Mouse (Mus musculus) neural tube, embryonic 11.5 days (tissue): Measurements from ENCODE around the gene Gm7075. TPM values are rescaled to one million over a fixed set of nuclear protein-coding genes. Genes with fewer than 3 reads are reported as not detected.
"Not testable (repeated sequence)": the region's sequence is repeated elsewhere in the genome, so short reads cannot be mapped to it uniquely, and the experiment has no call there.

Source experiments
- ATAC-seq: fragments of 200-750 bp; cut with Nextera tagmentation; 2 replicates; pipeline ENCODE4 v1.8.0; 2017; ENCODE audit warnings: moderate number of reproducible peaks, mild to moderate bottlenecking, moderate TSS enrichment, moderate library complexity; ENCODE audit not compliant: insufficient read depth, low FRiP score, low TSS enrichment
- DNase-seq: peaks from one replicate; pipeline ENCODE4 v3.0.0-alpha.2; 2015; ENCODE audit warnings: low spot score
- H3K27ac ChIP-seq: fragments of 300-500 bp; sonication (generic); 2 replicates; pipeline ENCODE4 v1.5.1; 2014; ENCODE audit warnings: low read depth, mild to moderate bottlenecking, low read length
- H3K27me3 ChIP-seq: fragments of 300-500 bp; sonication (generic); 2 replicates; pipeline ENCODE4 v1.6.1; 2014; ENCODE audit warnings: mild to moderate bottlenecking, low read length, mixed read lengths; ENCODE audit not compliant: control insufficient read depth, insufficient read depth
- H3K36me3 ChIP-seq: fragments of 300-500 bp; sonication (generic); 2 replicates; pipeline ENCODE4 v1.6.1; 2014; ENCODE audit warnings: mild to moderate bottlenecking, low read length, moderate library complexity, mixed read lengths; ENCODE audit not compliant: control insufficient read depth, insufficient read depth
- H3K4me1 ChIP-seq: fragments of 300-500 bp; sonication (generic); 2 replicates; pipeline ENCODE4 v1.6.1; 2014; ENCODE audit warnings: low read length, mixed read lengths; ENCODE audit not compliant: control insufficient read depth, insufficient read depth
- H3K4me2 ChIP-seq: fragments of 300-500 bp; sonication (generic); 2 replicates; pipeline ENCODE4 v1.6.1; 2014; ENCODE audit warnings: low read depth, mild to moderate bottlenecking, moderate library complexity
- H3K4me3 ChIP-seq: fragments of 300-500 bp; sonication (generic); 2 replicates; pipeline ENCODE4 v1.5.1; 2014; ENCODE audit warnings: low read depth, low read length
- H3K9ac ChIP-seq: fragments of 300-500 bp; sonication (generic); 2 replicates; pipeline ENCODE4 v1.6.1; 2014; ENCODE audit warnings: mild to moderate bottlenecking, low read length
- H3K9me3 ChIP-seq: fragments of 300-500 bp; sonication (generic); 2 replicates; pipeline ENCODE4 v1.6.1; 2016; ENCODE audit warnings: low read length; ENCODE audit not compliant: control insufficient read depth
- WGBS: fragments of 180-500 bp; shearing (Covaris S2); extraction: QIAGEN DNeasy Blood & Tissue Kit; methylation state at CpG from one replicate; pipeline ENCODE4 v1.1.7; 2014; 5-methylcytosine and 5-hydroxymethylcytosine counted together
- polyA plus RNA-seq: library from polyadenylated mRNA; unstranded; fragments of >200 nt; fragmentation: Nextera tagmentation; extraction: Ambion mirVana; gene quantifications from 2 replicates; pipeline ENCODE4 v1.2.1, GENCODE M21; 2014

Gene Gm7075
- polyA plus RNA-seq, 1 experiment from 2014 or later = not detected

DNA sequence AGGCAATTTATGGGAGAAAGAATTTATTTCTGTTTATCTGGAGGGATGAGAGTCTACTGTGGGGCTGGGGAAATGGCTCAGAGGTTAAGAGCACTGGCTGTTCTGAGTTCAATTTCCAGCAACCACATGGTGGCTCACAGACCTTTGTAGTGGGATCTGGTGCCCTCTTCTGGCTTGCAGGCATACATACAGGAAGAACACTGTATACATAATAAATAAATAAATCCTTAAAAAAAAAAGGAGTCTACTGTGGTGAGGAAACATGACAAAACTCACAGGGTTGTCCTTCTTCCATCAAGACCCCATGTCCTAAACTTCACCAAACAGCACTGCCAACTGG, 2.9 kb upstream of the Gm7075 start:
- Histone ChIP-seq H3K4me2 (no peak overlapping the region), H3K27me3 (no peaks in the 10 kb centered on the region), H3K27ac (no peak overlapping the region), H3K4me3 (no peak overlapping the region), H3K36me3 (no peaks in the 10 kb centered on the region), H3K9me3 (no peaks in the 10 kb centered on the region), H3K9ac (no peak overlapping the region), H3K4me1 (no peaks in the 10 kb centered on the region)
- DNase-seq (no peak), ATAC-seq (no peak)

DNA sequence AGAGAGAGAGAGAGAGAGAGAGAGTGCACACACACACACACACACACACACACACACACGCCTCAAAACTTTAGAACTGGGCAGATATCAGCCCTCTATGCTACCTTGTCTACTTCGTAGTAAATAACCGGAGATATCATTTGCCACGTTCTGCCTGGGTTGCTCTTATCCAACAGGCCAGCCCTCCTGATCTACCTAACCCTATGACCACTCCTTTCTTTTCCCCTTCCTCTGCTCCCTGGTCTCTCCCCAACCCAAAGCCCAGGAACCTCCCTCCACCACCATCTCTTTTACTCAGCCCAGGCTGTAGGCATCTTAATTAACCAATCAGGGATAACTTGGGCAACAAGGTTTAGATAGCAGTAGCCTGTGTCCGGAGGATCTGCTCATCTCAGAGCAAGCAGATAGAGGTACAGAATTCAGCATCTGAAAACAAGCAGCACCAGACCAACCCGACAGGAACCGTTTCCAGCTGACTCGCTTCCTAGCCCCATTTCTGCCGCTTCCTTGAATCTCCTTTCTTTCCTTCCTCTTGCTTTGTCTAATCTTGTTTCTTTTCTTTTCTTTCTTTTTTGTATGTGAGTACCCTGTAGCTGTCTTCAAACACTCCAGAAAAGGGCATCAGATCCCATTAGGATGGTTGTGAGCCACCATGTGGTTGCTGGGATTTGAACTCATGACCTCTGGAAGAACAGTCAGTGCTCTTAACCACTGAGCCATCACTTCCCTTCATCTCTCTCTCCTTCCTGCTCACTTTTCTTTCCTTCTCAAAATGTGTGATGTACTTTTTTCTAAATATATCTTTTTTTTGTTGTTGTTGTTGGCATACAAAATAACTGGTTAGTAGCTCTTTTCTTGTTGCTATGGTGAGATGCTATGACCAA, 2.2 kb upstream of the Gm7075 start:
- Histone ChIP-seq H3K4me2 (no peak overlapping the region), H3K36me3 (no peaks in the 10 kb centered on the region), H3K9ac (no peak overlapping the region), H3K9me3 (no peaks in the 10 kb centered on the region), H3K4me1 (no peaks in the 10 kb centered on the region), H3K4me3 (no peak overlapping the region), H3K27me3 (no peaks in the 10 kb centered on the region), H3K27ac (no peak overlapping the region)
- ATAC-seq (no peak), DNase-seq (no peak)
- WGBS = 82% methylated on average over 9 of the region's 9 CpGs

DNA sequence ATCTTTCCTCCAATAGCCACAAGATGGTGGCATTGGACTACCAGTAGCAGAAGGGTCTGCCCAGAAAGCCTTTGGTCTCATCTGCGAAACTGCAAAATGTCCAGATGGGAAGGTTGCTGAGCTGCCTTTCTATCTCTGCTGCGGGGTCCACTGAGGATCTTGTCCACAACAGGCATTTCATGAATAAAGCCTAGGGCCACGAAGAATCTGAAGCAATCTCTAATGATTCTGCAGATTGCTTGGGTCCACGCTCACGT, 1.1 kb upstream of the Gm7075 start:
- ATAC-seq = no peak
- DNase-seq = no peak
- WGBS = 89% methylated on average over 5 of the region's 5 CpGs
- no peaks in the 10 kb centered on the region for H3K27me3 ChIP-seq
- H3K27ac ChIP-seq = no peak overlapping the region
- H3K9ac ChIP-seq = no peak overlapping the region
- H3K4me2 ChIP-seq = no peak overlapping the region
- H3K4me1 ChIP-seq = no peaks in the 10 kb centered on the region
- H3K36me3 ChIP-seq = no peaks in the 10 kb centered on the region
- H3K9me3 ChIP-seq = no peaks in the 10 kb centered on the region
- H3K4me3 ChIP-seq = no peak overlapping the region

DNA sequence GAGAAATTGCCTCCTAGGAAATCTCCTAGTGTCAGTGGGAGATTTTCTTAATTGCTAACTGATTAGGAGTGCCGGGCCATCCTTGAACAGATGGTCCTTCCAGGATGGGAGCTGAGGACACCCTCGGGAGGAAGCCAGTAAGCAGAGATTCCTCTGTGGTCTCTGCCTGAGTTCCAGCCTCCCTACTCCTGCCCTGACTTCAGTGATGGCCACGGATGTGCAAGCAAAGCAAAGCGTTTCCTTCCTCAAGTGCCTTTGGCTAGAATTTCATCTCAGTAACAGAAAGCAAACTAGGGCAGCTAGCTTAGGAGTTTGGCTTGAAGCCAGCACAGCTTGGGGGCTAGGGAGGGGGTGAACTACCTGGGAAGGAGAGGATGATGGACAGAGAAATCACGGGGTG, 4.5 kb downstream of the Gm7075 start:
- no peak overlapping the region for H3K4me2 ChIP-seq
- no peak for DNase-seq
- 65% methylated on average over 5 of the region's 5 CpGs for WGBS

DNA sequence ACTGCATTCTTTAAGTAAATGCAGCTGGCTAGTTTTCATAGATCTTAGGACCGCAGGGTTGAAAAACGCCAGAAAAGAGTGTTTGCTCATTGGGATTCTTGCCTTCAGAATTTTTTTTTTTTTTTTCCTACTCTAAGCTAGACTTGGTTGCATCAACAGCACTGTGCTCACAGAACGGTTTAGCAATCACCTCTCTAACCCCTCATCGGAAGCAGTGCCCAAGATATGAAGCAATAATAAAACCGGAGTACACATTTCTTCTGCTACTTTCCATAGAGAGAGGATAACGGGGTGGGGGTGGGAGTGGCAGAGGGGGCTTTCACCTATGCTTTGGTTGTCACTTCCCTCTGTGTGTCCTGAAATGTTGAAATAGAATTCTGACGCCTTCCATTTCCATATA, 5.7 kb downstream of the Gm7075 start:
- H3K4me3 ChIP-seq = no peak overlapping the region
- H3K9me3 ChIP-seq = no peaks in the 10 kb centered on the region
- no peak overlapping the region for H3K9ac ChIP-seq
- no peak overlapping the region for H3K4me2 ChIP-seq
- no peak overlapping the region for H3K27ac ChIP-seq
- no peak for DNase-seq
- H3K36me3 ChIP-seq = no peaks in the 10 kb centered on the region
- H3K4me1 ChIP-seq = no peaks in the 10 kb centered on the region
- no peaks in the 10 kb centered on the region for H3K27me3 ChIP-seq
- no peak for ATAC-seq
- 67% methylated on average over 7 of the region's 7 CpGs for WGBS

More for the DNA sequence above, 4.5 kb downstream of the Gm7075 start:
- Histone ChIP-seq H3K4me1 (no peaks in the 10 kb centered on the region), H3K36me3 (no peaks in the 10 kb centered on the region), H3K27me3 (no peaks in the 10 kb centered on the region), H3K4me3 (no peak overlapping the region), H3K27ac (no peak overlapping the region), H3K9me3 (no peaks in the 10 kb centered on the region), H3K9ac (no peak overlapping the region)
- ATAC-seq = no peak

DNA sequence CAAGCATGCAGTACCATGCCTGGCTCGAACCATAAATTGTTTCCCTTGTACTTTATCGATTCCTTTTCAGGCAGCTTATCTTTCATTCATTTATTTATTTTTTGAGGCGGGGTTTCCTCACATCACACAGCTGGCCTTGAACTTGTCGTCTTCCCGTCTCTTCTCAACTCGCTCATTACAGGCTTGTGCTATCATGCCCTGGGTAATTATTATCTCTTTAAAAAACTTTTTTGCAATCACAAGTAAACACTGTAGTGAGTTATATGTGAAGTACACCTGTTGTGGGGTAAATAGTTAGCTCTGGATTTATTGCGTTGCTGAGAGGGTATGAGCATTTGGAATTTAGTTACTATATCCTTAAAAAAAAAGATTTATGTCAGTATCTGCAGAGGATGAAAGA, 6.3 kb downstream of the Gm7075 start:
- Histone ChIP-seq H3K4me3 (no peak overlapping the region), H3K4me2 (no peak overlapping the region)
- 88% methylated on average over 7 of the region's 7 CpGs for WGBS

DNA sequence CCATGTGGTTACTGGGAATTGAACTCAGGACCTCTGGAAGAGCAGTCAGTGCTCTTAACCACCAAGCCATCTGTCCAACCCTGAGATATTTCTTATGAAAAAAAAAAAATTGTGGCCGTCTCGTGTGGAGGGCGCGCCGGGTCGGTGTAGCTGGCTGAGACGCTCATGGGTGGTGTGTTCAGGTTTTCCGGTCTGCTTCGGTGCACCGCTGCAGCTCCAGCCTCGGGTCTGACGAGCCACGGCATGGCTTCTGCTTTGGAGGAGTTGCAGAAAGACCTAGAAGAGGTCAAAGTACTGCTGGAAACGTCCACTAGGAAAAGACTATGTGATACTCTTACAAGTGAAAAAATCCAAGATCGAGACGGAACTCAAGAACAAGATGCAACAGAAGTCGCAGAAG, 8.8 kb downstream of the Gm7075 start:
- no peak overlapping the region for H3K9ac ChIP-seq
- 89% methylated on average over 17 of the region's 17 CpGs for WGBS

More for the DNA sequence above, 6.3 kb downstream of the Gm7075 start:
- H3K9me3 ChIP-seq = no peaks in the 10 kb centered on the region
- no peak overlapping the region for H3K9ac ChIP-seq
- H3K4me1 ChIP-seq = no peaks in the 10 kb centered on the region
- no peaks in the 10 kb centered on the region for H3K36me3 ChIP-seq
- no peak for DNase-seq
- H3K27ac ChIP-seq = no peak overlapping the region
- no peak for ATAC-seq
- no peaks in the 10 kb centered on the region for H3K27me3 ChIP-seq

DNA sequence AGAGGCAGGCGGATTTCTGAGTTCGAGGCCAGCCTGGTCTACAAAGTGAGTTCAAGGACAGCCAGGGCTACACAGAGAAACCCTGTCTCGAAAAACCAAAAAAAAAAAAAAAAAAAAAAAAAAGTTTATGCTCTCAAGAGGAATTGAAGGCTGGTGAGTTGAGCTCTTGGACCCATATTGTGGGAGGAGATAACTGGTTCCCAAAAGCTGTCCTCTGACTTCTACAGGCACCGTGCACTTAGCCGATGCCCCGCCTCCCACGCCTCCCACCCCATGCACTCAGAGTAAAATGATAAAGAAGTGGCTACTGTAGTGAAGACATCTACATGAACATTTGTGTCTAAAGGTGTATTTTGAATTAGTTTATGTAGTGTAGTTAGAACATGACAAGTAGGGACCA, 9.9 kb downstream of the Gm7075 start:
- DNase-seq, H3K4me3 ChIP-seq, ATAC-seq, H3K36me3 ChIP-seq, H3K4me1 ChIP-seq, H3K4me2 ChIP-seq, H3K27me3 ChIP-seq, H3K27ac ChIP-seq, H3K9me3 ChIP-seq, H3K9ac ChIP-seq: not testable (repeated sequence)
- WGBS = 94% methylated on average over 4 of the region's 7 CpGs

More for the DNA sequence above, 8.8 kb downstream of the Gm7075 start:
- no peak for ATAC-seq
- DNase-seq = no peak
- no peaks in the 10 kb centered on the region for H3K4me1 ChIP-seq
- H3K27me3 ChIP-seq = no peaks in the 10 kb centered on the region
- no peak overlapping the region for H3K4me3 ChIP-seq
- no peaks in the 10 kb centered on the region for H3K9me3 ChIP-seq
- H3K27ac ChIP-seq = no peak overlapping the region
- no peaks in the 10 kb centered on the region for H3K36me3 ChIP-seq
- no peak overlapping the region for H3K4me2 ChIP-seq

DNA sequence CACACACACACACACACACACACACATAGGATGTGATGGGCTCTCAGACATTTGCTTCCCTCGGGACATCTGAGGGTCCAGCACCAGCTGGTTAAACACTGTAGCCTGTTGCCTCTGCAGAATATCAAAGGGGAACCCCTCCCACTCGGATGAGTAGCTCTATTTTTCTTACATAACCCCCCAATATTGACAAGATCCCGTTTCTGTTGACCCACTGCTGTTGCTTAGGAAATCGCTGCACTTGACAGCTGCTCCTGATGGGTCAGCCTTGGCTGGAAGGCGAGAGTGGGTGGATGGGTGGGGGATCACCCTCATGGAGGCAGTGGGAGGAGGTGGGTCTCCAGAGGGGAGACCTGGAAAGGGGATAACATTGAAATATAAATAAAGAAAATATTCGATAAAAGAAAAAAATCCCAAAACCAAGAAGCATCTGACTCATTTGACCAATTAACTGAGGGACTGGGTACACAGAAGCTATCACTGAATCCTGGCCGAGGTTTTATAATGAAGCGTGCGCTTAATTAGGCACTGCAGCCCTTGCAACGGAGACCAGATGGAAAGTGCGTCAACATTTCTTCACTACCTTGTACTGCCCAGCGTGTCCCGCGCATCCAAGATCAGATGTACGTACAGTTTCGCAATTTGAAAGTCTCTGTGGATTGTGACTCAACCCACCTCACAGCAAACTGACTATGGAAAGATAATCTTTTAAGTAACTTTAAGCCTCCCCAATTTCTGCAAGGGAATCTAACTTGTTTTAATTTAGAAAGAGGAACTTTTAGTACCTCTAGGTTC, 11.2 kb downstream of the Gm7075 start:
- no peaks in the 10 kb centered on the region for H3K4me1 ChIP-seq
- no peaks in the 10 kb centered on the region for H3K27me3 ChIP-seq
- no peak overlapping the region for H3K4me3 ChIP-seq
- no peak overlapping the region for H3K4me2 ChIP-seq
- H3K9ac ChIP-seq = no peak overlapping the region
- 66% methylated on average over 16 of the region's 16 CpGs for WGBS
- H3K9me3 ChIP-seq = no peaks in the 10 kb centered on the region
- DNase-seq = no peak
- ATAC-seq = no peak
- H3K27ac ChIP-seq = no peak overlapping the region
- H3K36me3 ChIP-seq = no peaks in the 10 kb centered on the region
